Mouse (Mus musculus): ENCODE results near the gene Tex22. TPM values are rescaled to one million over a fixed set of nuclear protein-coding genes. Genes with fewer than 3 reads are reported as not detected.

Gene Tex22
- total RNA-seq, 2 experiments from 2014 or later: 0.64 to 1.2 TPM

DNA sequence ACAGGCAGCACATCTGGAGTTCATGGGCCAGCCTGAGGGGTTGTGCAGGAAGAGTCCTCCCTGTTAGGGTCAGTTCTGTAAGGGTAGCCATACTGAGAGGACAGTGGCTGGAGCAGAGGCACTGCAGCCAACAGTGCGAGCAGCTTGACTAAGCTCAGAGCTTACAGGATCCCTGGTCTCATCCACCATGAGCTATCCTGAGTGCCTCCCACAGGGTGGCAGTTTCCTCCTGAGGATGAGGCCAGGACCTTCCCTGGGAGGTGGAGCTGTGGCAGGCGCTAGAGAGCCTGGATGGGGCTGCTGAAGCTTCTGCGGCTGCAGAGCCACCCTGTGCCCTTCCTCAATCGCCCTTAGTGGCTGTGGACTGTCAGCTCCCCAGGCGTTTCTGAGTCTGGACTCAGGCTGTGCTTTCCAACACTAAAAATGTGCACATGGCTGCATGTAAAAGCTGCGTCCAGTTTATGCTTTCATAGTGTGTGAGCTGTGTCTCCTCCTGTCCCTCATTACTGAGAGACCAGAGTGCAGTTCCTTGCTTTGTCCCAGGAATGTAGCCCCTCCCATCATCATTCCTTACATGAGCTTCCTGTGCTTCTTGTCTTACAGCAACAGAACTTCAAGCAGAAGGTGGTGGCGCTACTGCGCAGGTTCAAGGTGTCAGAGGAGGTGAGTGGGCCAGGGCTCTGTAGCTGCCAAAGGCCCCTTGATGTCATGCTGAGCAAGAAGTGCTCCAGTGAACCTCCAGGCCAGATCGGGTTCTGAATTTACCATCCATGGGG lies 22.5 kb upstream of the Tex22 start:
- DNase-seq (ENCODE audit: extremely low spot score in 1 of 2, low spot score in 1 of 2): no peak

DNA sequence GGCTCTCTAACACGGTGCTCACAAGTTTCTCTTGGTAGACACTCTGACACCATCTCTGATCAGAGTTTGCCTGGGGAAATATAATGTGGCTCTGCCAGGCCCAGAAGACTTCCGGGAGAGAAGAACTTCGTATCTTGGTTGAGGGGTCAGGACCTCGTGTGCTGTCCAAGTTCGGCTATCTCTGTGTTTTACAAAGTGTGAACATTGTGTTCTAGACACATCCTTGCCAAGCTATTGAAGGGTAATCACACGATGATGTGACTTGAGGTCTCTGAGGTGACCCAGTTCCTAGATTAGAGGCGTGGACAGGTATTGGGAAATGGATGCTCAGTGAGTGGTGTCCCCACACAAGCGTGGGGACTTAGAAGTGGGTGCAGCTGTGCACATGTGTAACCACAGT lies 18.2 kb upstream of the Tex22 start:
- no peak for DNase-seq (ENCODE audit: extremely low spot score in 1 of 2, low spot score in 1 of 2)

DNA sequence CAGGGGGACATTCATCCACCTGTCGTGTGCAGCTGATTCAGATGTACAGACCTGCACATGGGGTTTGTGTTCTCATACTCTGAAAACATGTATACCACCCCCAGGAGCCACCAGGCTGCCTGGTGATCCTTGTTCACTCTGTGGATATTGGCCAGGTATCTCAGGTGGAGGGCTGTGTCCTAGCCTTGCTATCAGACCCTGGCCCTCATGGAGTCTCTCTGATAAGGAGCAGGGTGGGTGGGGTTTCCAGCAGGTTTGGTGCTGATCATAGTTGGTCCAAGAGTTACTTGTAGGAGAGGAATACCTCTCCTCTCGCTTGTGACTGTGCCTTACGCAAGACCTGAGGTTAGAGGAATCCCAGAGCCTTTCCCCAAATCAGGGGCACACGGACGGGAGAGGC lies 14.1 kb upstream of the Tex22 start:
- no peak for DNase-seq (ENCODE audit: extremely low spot score in 1 of 2, low spot score in 1 of 2)

DNA sequence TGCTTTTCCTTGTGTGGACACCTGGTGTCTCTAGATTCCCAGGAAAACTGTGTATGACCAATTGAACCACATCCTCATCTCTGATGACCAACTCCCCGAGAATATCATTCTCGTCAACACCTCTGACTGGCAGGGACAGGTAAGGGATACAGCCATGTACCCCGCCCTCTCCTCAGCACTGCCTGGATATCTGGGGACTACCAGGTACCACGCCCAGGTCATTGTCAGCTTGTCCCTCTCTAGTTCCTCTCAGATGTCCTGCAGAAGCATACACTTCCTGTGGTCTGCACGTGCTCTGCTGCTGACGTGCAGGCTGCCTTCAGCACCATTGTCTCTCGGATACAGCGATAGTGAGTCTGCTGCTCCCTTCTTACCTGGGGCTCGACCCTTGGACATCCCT lies 12.7 kb upstream of the Tex22 start:
- no peak for DNase-seq (ENCODE audit: extremely low spot score in 1 of 2, low spot score in 1 of 2)

DNA sequence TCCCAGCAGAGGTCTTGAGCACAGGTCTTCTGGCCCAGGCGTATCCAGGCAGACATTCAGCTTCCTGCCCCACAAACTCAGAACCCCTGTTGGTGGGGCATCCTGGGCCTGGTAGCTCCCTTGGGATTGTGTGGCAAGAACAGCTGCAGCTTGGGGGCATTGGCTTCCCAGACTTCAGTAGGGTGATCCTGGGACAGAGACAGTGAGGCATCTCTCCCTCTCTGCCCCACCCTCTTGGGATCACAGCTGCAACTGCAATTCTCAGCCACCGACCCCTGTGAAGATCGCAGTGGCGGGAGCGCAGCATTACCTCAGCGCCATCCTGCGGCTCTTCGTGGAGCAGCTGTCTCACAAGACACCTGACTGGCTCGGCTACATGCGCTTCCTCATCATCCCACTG lies 12.1 kb upstream of the Tex22 start:
- DNase-seq (ENCODE audit: extremely low spot score in 1 of 2, low spot score in 1 of 2): no peak

DNA sequence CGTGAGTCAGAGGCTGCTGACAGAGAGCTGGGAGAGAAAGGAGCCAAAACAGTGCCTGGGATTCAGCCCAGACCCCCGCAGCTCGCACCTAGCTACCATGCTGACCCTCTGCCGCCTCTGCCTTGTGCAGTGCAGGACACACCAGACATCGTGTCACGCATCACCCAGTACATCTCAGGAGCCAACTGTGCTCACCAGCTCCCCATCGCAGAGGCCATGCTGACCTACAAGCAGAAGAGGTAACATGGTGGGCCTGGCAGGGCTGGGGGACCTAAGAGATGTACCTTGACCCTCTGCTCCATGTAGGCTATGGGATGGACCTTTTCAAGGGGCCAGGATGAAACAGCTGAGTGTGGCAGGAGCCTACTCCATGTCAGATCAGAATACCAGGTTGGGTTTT lies 10.6 kb upstream of the Tex22 start:
- DNase-seq (ENCODE audit: extremely low spot score in 1 of 2, low spot score in 1 of 2): no peak

DNA sequence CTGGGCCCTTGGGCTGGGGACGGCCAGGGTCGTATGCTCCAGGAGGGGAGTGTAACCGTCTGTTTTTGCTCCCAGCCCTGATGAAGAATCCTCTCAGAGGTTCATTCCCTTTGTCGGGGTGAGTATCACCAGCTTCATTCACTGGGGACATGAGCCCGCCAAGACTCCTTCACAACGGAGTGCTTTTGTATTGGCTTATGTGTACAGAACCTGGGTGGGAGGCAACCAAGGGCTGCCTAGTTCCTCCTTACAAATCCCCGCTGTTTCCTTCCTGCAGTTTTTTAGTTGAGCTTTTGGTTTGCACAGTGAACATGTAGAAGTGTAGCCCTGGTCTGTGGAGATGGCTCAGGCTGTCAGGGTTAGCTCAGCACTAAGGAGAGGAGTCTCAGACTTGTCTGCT lies 6.3 kb upstream of the Tex22 start:
- no peak for DNase-seq (ENCODE audit: extremely low spot score in 1 of 2, low spot score in 1 of 2)

DNA sequence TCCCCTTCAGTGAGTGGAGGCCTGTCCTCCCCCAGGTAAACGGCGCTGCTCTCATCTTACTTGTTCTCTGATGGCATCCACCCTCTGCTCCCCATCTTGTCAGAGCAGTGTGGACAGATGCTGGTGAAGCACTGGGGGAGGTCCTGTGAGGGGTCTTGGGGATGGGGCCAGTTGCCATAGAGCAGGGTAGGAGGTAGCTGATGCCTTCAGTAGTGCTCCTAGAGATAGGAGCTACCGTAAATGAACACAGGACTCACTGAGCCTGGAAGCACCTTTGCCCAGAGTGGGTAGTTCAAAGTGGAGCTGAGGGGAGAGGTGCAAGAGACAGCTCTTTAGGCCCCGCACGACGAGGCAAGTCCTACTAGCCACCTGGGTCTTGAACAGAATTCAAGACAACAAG lies 4.9 kb upstream of the Tex22 start:
- no peak for DNase-seq (ENCODE audit: extremely low spot score in 1 of 2, low spot score in 1 of 2)

DNA sequence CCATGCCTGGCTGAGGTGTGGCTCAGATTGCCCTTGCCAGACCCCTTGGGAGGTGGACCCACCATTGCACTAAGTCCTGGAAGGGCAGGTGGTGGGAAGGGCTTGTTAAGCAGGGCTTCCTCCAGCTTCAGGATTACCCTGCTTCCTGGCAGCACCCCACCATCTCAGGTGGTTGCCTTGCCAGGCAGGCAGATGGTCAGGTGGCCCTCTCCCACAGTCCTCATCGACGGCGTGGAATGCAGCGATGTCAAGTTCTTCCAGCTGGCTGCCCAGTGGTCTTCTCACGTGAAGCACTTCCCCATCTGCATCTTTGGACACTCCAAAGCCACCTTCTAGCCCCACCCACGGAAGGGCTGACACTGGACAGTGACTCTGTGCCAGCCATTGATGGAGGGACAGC lies 3.0 kb upstream of the Tex22 start:
- DNase-seq (ENCODE audit: extremely low spot score in 1 of 2, low spot score in 1 of 2): no peak

DNA sequence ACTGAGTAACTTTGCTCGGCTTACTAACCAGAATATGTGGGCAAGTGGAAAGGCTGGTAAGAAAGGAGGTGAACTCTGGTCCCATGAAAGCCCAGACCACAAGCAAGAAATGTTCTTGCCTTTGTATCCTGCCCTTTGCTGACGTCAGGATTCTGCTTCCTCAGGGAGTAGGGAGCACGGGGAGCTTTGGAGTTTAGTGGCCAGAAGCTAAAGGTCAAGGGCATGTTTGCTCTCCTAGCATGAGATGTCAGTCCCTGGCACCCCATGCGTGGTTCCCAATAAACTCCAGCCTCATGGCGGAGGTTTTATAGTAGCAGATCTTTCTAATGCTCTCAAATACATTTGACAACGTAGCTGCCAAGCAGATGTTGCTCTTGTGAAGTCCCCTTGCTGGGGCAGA lies 2.5 kb upstream of the Tex22 start:
- DNase-seq (ENCODE audit: extremely low spot score in 1 of 2, low spot score in 1 of 2): no peak

DNA sequence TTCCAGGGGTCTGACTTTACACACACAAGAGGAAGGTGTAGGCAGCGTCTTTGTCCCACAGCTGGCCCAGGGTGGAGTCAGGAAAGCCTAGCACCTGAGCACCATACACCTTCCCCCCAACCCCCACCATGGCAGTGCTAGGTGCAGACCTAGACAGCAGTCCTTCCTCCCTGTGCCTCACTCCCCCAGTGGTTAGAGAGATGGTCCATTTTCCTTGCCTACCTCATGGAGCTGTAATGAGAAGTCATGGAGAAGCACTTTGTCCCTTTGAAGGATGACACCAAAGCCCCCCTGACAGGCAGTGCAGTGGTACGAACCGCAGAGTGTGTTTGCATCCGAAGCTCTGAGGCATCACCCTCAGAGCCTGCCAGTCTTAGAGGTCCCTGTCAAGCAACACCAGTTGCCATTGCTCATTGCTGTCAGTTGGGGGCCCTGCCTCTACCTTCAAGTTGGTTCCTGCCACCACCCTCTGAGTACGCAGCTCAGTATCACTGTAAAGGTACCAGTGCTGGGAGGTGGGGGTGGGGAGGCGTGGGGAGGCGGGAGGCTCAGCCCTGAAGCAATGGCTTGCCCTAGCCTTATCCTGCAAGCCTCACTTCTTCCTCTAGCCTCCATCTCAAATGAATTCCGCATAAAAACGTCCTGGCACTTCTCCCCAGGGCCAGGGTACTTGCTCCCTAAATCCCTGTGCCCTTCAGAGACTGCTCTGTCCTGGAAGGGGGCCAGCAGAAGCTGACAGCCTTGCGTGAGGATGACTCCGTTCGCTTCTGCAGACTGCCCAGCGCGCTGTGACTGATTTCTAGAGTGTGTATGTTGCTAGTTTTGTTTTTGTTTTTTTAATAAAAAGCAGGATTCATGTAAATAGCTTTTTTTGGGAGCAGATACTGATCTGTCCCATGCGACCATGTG lies 628 bp upstream of the Tex22 start:
- DNase-seq (ENCODE audit: extremely low spot score in 1 of 2, low spot score in 1 of 2): peak in 1 of 2 experiments; percentile 31

DNA sequence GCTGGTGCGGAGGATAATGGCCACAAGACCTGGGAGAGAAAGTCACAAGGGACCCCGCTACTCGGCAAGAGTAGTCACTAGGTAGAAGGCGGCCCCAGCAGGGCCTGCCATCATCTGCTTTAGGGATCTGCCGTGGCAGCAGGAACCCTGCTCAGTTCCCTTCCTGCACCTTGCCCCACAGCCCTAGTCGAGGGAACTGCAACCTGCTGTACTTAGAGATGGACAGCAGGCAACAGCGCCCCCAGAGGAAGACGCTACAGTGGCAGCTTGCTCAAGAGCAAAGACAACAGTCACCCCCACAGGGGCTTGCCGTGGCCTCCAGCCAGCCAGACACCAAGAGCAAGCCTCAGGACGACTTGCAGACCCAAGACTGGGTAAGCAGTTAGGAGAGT lies 757 bp downstream of the Tex22 start:
- peak; percentile 66 to 88 for DNase-seq (ENCODE audit: extremely low spot score in 1 of 2, low spot score in 1 of 2)

DNA sequence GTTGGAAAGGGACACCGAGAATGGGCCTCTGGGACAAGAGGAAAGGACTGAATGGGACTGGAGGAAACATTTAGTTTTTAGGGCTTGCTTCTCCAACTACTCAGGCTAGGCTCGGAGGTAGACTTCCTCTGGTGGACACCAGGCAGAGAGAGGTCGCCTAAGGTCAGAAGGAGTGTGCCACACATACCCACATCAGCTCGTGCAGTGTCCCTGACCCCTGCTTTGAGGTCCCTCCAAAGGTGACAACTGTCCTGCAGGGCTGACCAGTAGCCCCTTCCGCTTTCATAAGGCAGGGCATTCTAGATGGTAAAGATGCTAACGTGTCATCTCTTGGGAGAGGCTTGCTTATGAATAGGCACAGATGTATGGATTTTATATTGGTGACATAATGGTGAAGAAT lies 1.2 kb downstream of the Tex22 start:
- DNase-seq (ENCODE audit: extremely low spot score in 1 of 2, low spot score in 1 of 2): no peak

DNA sequence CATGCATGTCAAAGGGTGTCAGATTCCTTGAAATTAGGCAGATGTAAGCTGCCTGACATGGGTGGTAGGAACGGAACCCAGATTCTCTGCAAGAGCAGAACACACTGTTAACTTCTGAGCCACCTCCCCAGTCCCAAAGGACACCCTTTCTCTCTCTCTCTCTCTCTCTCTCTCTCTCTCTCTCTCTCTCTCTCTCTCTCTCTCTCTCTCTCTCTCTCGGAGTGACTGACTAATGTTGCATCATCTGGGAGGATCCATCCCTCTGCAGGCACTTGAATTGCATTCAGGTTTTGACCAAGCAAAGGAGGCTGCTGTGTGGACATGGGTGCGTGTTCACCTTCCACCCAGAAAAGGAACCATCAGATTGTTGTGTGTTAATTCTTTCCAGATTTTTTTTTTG lies 13.0 kb downstream of the Tex22 start:
- no peak for DNase-seq (ENCODE audit: extremely low spot score in 1 of 2, low spot score in 1 of 2)

DNA sequence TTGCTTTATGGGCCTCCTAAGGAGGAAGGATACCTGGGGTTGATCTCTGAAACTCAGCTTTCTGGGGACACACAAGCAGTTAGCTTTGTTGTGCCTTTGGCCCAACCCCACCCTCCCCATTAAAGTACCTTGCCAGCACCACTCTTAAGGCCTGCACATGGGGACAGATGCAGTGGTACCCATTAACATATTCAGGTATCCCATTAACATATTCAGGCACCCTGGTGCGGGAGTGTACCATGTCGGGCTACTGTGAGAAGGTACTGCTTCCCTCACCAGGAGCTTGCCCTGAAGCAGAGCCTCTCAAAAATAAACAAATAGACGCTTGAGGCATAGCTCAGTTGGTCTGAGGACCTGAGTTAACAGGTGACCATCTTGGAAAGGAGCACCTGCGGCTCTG lies 13.7 kb downstream of the Tex22 start:
- no peak for DNase-seq (ENCODE audit: extremely low spot score in 1 of 2, low spot score in 1 of 2)

DNA sequence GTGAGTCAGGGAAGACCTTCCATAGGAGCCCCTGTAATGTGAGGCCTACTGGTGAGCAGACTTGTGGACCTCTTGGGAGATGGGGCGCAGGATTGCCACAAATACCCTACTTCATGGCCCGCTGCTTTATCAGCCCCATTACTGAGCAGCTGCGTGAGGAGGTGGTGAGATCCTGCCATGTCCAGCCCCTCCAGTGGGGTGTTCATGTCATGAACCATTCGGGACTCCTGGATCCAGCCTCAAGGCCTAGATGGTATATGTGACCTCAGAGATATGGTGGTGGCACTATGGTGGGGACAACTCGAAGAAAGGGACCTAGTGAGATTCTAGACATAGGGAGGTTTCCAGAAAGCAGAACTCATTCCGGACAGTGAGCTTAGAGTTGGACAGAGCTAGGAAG lies 14.8 kb downstream of the Tex22 start:
- no peak for DNase-seq (ENCODE audit: extremely low spot score in 1 of 2, low spot score in 1 of 2)

DNA sequence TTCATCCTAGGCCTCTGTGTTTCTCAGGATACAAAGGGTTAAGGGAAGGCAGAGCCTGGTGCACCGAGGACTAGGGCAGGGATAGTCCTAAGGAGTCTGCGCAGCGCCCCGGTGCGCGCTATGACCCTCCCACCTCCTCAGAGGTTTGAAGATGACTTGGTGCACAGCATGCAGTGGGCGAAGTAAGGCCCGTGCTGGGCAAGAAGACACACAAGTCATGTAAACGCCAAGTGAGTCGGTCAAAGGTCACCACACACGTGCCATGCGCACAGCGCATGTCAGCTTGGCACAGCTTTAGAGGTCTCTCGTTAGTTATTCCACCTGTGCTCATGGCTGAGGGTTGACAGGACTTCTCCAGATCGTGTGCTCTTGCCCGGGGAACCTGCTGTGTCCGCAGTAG lies 15.8 kb downstream of the Tex22 start:
- DNase-seq (ENCODE audit: extremely low spot score in 1 of 2, low spot score in 1 of 2): no peak

DNA sequence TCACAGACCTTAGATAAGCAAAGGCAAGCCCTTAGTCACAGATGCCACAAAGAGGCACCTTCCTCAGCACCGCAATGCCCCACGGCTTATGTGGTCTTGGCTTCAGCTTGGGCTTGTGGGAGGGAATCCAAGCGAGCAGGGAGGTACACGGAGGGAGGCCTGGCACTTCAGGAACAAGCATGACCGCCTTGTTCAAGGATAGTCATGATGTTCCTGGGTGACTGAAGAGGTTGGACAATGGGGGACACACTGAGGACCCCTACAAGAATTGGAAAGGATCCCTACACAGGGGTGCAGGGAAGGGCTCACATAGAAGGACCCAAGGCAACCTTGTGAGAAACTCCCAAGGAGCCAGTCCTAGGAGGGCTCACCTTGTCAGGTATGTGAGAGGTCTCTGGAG lies 22.7 kb downstream of the Tex22 start:
- DNase-seq (ENCODE audit: extremely low spot score in 1 of 2, low spot score in 1 of 2): no peak

DNA sequence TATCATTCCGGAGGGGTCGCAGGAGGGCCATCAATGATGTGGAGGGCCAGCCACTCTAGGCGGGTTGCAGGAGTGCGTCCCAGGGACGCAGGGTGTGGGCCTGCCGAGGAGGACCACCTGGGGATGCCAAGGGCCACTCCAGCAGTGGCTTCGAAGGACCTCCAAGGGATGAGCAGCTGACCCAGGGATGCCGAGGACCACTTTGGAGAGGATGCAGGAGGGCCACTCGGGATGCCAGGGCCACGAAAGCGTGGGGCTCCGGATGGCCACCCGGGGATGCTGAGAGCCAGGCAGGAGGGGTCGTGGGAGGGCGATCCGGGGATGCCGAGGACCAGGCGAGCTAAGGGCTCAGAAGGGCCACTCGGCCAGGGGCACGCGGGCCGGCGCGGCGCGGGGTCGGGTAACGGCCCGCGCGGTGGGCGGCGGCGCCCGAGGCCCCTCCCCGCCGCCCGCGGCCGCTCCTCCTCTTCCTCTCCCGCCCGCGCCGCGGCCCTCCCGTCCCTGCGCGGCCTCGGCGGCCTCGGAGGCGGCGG lies 23.5 kb downstream of the Tex22 start, which contains the start of gene Mta1:
TSS of gene Mta1 (plus strand) at position 530 of the 533 bp plus-strand sequence.
- DNase-seq (ENCODE audit: extremely low spot score in 1 of 2, low spot score in 1 of 2): peak; percentile 41 to 56

DNA sequence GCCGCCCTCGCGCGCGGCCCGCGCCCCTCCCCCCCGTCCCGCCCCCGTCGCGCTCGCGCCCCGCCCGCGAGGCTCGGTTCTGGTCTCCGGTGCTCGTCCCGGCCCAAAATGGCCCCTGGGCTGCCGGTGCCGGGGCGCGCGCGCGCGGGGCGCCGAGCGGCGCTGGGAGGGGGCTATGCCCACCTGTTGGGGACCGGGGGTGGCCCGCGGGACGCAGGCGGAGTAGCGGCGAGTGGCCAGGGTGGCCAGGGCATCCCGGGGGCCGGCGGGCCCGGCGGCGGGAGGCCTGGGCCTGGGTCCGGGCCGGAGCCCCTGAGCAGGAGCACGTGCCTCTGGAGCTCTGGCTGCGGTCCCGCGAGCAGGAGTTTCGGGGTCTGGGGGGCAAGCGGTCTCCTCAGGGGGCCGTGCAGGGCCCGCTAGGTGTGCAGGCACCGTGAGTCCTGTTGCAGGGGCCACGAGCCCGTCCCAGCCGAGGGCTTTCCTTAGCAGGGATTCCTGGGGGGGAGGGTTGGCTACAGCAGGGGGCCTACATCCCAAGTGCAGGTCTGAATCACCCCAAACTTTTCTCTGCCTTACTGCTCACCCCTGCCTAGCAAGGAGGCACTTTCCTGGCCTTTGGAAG lies 24.3 kb downstream of the Tex22 start:
- DNase-seq (ENCODE audit: extremely low spot score in 1 of 2, low spot score in 1 of 2): no peak

Data from layer of hippocampus, postnatal 25 days (tissue).